Comparison of ENCODE assay signal across 8 mouse cellular contexts in the genomic region with DNA sequence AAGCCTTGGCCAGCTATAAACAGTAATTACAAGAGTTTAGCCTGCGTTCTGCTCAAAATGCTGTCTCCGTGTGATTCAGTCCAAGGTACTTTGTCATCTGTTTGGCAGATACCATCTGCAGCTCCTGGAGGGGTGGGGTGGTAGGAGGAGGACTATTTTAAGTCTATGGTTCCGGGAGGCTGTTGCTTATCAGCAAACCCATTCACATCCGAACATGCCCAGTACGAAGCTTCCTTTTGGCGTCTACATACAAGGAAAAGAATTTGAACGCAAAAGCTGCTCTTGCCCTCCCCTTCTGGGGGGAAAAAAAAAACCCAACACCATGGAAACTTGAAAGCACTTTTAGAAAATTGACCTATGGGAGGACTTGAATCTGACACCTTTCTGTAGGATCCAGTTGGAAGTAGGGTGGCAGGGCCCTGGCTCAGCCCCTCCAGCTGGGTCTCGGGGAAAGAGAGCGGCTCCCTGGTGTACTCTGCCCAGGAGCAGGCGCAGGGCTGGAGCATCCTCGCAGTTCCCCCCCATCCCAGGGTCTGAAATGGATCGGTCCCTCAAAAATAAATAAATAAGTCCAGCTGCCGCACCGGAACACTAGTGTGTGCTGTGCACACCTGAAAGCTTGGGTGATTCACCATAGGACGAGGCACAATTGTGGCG.
DNase-seq lines count a peak whose midpoint lies in the region; ATAC-seq lines count a peak whose summit lies in the region.

No protein-coding gene starts in this region.

- H3K4me3 ChIP-seq in embryonic facial prominence, embryonic 15.5 days (replicated peaks), result peak overlapping the region; percentile 60
- H3K4me3 ChIP-seq in limb, embryonic 13.5 days, result peak overlapping the region; percentile 52
- peak overlapping the region; percentile 41 for H3K4me3 ChIP-seq in midbrain, embryonic 16.5 days (ENCODE audit: low read depth, low read length)

- H3K4me2 ChIP-seq in embryonic facial prominence, embryonic 15.5 days (replicated peaks), result peak overlapping the region; percentile 69
- peak overlapping the region; percentile 79 for H3K4me2 ChIP-seq in limb, embryonic 13.5 days (replicated peaks)
- H3K4me2 ChIP-seq in midbrain, embryonic 16.5 days (ENCODE audit: low read length), result peak overlapping the region; percentile 57

- no peaks in the 10 kb centered on the region for H3K27me3 ChIP-seq in embryonic facial prominence, embryonic 15.5 days
- H3K27me3 ChIP-seq in limb, embryonic 13.5 days, result no peaks in the 10 kb centered on the region
- no peaks in the 10 kb centered on the region for H3K27me3 ChIP-seq in midbrain, embryonic 16.5 days (ENCODE audit: control insufficient read depth, insufficient read depth, low read depth, low read length)

- H3K27ac ChIP-seq in embryonic facial prominence, embryonic 15.5 days (replicated peaks), result peak overlapping the region; percentile 88
- peak overlapping the region; percentile 63; the same call in 1 of the 2 replicates for H3K27ac ChIP-seq in limb, embryonic 13.5 days
- H3K27ac ChIP-seq in midbrain, embryonic 16.5 days (ENCODE audit: low read length), result peak overlapping the region; percentile 80

- H3K36me3 ChIP-seq in embryonic facial prominence, embryonic 15.5 days, result no peaks in the 10 kb centered on the region
- no peaks in the 10 kb centered on the region for H3K36me3 ChIP-seq in limb, embryonic 13.5 days
- H3K36me3 ChIP-seq in midbrain, embryonic 16.5 days (ENCODE audit: control insufficient read depth, insufficient read depth, low read length), result no peaks in the 10 kb centered on the region

- DNase-seq in 416B (ENCODE audit: low read depth), result peak; percentile 99
- DNase-seq in adrenal gland, postnatal 4 days (ENCODE audit: low spot score in 2 of 2), result peak; percentile 15 to 53
- peak; percentile 87 to 88 for DNase-seq in heart, adult 9 months (ENCODE audit: low spot score in 2 of 2)
- peak; percentile 91 for DNase-seq in kidney, adult 9 months
- peak; percentile 50 to 71 for DNase-seq in spleen, postnatal 10 days (ENCODE audit: low spot score in 2 of 2)

- no peaks in the 10 kb centered on the region for H3K9me3 ChIP-seq in embryonic facial prominence, embryonic 15.5 days (replicated peaks)
- 0 out of 2 replicates have a peak, but pooled peaks cover 2% of the 10 kb centered on the region for H3K9me3 ChIP-seq in limb, embryonic 13.5 days
- no peaks in the 10 kb centered on the region for H3K9me3 ChIP-seq in midbrain, embryonic 16.5 days (replicated peaks; ENCODE audit: control insufficient read depth, low read length, poor library complexity, severe bottlenecking)

- H3K9ac ChIP-seq in embryonic facial prominence, embryonic 15.5 days, result peak overlapping the region; percentile 48
- peak overlapping the region; percentile 75 for H3K9ac ChIP-seq in limb, embryonic 13.5 days
- H3K9ac ChIP-seq in midbrain, embryonic 16.5 days (ENCODE audit: low read depth, low read length), result peak overlapping the region; percentile 47

- peak; percentile 97 for ATAC-seq in embryonic facial prominence, embryonic 15.5 days (ENCODE audit: insufficient number of reproducible peaks, low FRiP score, low TSS enrichment, low read depth)
- peak; percentile 98 for ATAC-seq in limb, embryonic 13.5 days (ENCODE audit: low FRiP score, low read depth)
- peak; percentile 95 for ATAC-seq in midbrain, embryonic 16.5 days

- WGBS in embryonic facial prominence, embryonic 15.5 days, result under 1% methylated on average over 16 of the region's 16 CpGs
- under 1% methylated on average over 16 of the region's 16 CpGs for WGBS in limb, embryonic 13.5 days
- WGBS in midbrain, embryonic 16.5 days, result 0% methylated on average over 16 of the region's 16 CpGs

- H3K4me1 ChIP-seq in embryonic facial prominence, embryonic 15.5 days, result peaks cover 34% of the 10 kb centered on the region
- H3K4me1 ChIP-seq in limb, embryonic 13.5 days, result peaks cover 20% of the 10 kb centered on the region
- peaks cover 6% of the 10 kb centered on the region for H3K4me1 ChIP-seq in midbrain, embryonic 16.5 days (ENCODE audit: control insufficient read depth, insufficient read depth, low read length)

Comparison
In these comparisons a context has a peak if more than half of its experiments do, and no peak if none do; other contexts are left out.
1. Peak in every context shown above with its lines: DNase-seq, ATAC-seq, H3K4me3 ChIP-seq and H3K27ac ChIP-seq.
2. DNase-seq: peak in every context shown above with its lines; median percentile 99 in 416B; 91 in kidney, adult 9 months; 88 in heart, adult 9 months; 60 in spleen, postnatal 10 days; 34 in adrenal gland, postnatal 4 days.